Mouse (Mus musculus): ENCODE measurements around the gene Iqsec2. TPM values are rescaled to one million over a fixed set of nuclear protein-coding genes. Genes with fewer than 3 reads are reported as not detected.
A peak's percentile ranks its signal among the peaks of the same experiment; 100 is the strongest.

The Iqsec2 gene
- total and polyA plus RNA-seq, 3 experiments = 61.3 to 111 (median 75.9) TPM

DNA sequence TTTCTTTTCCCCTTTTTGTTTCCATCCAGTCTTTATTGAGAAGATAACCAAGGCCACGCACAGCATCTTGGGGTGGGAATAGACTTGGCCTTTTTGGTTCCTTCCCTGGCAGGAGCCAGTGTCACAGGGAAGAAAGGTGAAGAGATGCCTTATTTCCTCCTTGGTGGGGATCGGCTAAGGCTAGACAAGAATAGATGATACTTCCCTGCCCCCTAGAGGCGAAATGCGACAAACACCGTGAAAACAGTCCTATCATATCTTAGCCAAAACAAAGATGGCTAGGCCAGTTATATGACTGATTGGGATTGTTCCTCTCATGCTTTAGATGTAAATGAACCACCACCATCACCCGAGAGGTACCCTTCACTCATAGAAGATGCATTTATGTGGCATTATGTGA is 7.6 kb downstream of the Iqsec2 start:
- peaks cover 4% of the 10 kb centered on the region for H3K36me3 ChIP-seq (ENCODE audit: control insufficient read depth, insufficient read depth, low read length)

DNA sequence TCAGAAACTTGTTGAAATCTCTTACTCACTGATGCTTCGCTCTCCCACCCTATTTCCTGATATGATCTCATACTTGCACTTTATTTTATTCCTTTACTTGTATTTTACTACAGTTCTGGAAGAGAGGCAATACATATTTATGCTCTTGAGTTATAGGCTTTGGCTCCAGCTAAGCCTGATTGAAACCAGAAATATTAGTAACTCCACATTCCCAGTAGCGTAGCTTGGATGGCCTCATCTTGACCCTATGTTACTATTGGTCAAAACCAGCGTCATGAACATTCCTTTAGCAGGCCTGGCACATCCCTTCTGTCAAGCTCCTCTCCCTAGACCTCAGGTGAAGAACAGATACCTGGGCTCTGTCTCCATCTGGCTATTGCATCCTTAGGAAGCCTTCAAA is 14.2 kb downstream of the Iqsec2 start:
- WGBS = 61% methylated on average over 3 of the region's 3 CpGs
- Histone ChIP-seq H3K27me3 (ENCODE audit: control insufficient read depth, insufficient read depth, low read length) (no peaks in the 10 kb centered on the region), H3K4me1 (ENCODE audit: control insufficient read depth, insufficient read depth, low read length) (peaks cover 1% of the 10 kb centered on the region; the same call in 1 of the 2 replicates), H3K9ac (ENCODE audit: low read depth, low read length) (no peak overlapping the region), H3K36me3 (ENCODE audit: control insufficient read depth, insufficient read depth, low read length) (no peaks in the 10 kb centered on the region), H3K4me3 (no peak overlapping the region), H3K27ac (no peak overlapping the region), H3K79me2 (replicated peaks; ENCODE audit: control insufficient read depth, insufficient read depth, low read length) (no peaks in the 10 kb centered on the region; the same call in 1 of the 2 replicates)
- no peak for DNase-seq
- intact Hi-C loops (cut with DNase I) = no loop called here
- TF ChIP-seq POLR2A (IDR thresholded peaks at IDR 0.05; ENCODE audit: insufficient read depth, low read depth, low read length) (no peak), CTCF (IDR thresholded peaks at IDR 0.05) (no peak), EP300 (IDR thresholded peaks at IDR 0.05; ENCODE audit: insufficient read depth, low read depth, low read length) (no peak)

More for the DNA sequence above, 7.6 kb downstream of the Iqsec2 start:
- Histone ChIP-seq H3K27ac (no peak overlapping the region), H3K4me3 (no peak overlapping the region), H3K79me2 (replicated peaks; ENCODE audit: control insufficient read depth, insufficient read depth, low read length) (no peaks in the 10 kb centered on the region; the same call in 1 of the 2 replicates), H3K9ac (ENCODE audit: low read depth, low read length) (no peak overlapping the region), H3K27me3 (ENCODE audit: control insufficient read depth, insufficient read depth, low read length) (no peaks in the 10 kb centered on the region), H3K4me1 (ENCODE audit: control insufficient read depth, insufficient read depth, low read length) (peaks cover 10% of the 10 kb centered on the region)
- intact Hi-C loops (cut with DNase I) = no loop called here
- no peak for TF ChIP-seq EP300 (IDR thresholded peaks at IDR 0.05; ENCODE audit: insufficient read depth, low read depth, low read length)
- TF ChIP-seq POLR2A (IDR thresholded peaks at IDR 0.05; ENCODE audit: insufficient read depth, low read depth, low read length) = no peak
- TF ChIP-seq CTCF (IDR thresholded peaks at IDR 0.05) = peak; percentile 81
- peak; percentile 40 to 55 for DNase-seq
- 15% methylated on average over 6 of the region's 6 CpGs for WGBS

GRCm38 (mm10) chrX:152161404-152161803 is 17.3 kb downstream of the Iqsec2 start:
- Histone ChIP-seq H3K9ac (ENCODE audit: low read depth, low read length) (no peak overlapping the region), H3K4me1 (ENCODE audit: control insufficient read depth, insufficient read depth, low read length) (peaks cover 1% of the 10 kb centered on the region; the same call in 1 of the 2 replicates), H3K79me2 (replicated peaks; ENCODE audit: control insufficient read depth, insufficient read depth, low read length) (no peaks in the 10 kb centered on the region; the same call in 1 of the 2 replicates), H3K36me3 (ENCODE audit: control insufficient read depth, insufficient read depth, low read length) (no peaks in the 10 kb centered on the region), H3K4me3 (no peak overlapping the region), H3K27me3 (ENCODE audit: control insufficient read depth, insufficient read depth, low read length) (no peaks in the 10 kb centered on the region), H3K27ac (no peak overlapping the region)
- WGBS = 79% methylated on average over 4 of the region's 4 CpGs
- intact Hi-C loops (cut with DNase I) = no loop called here
- TF ChIP-seq POLR2A (IDR thresholded peaks at IDR 0.05; ENCODE audit: insufficient read depth, low read depth, low read length) (no peak), CTCF (IDR thresholded peaks at IDR 0.05) (no peak)
- no peak for DNase-seq

DNA sequence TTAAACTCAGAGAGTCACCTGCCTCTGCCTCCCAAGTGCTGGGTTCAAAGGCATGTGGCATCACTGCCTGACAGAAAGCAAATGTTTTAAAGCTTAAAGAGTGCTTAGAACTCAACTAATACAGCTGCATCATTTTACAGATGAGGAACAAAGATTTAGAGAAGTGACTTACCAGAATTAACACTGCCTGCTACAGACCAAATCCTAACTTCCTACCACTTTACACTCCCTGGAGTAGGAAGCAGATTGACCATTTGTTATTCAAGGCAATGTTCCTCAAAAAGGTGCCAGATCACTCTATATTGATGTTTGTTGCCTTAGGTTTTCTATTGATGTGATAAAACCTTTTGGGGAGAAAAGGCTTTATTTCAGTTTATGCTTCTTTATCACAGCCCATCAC is 20.0 kb downstream of the Iqsec2 start:
- Histone ChIP-seq H3K9ac (ENCODE audit: low read depth, low read length) (no peak overlapping the region), H3K79me2 (replicated peaks; ENCODE audit: control insufficient read depth, insufficient read depth, low read length) (no peaks in the 10 kb centered on the region), H3K4me3 (no peak overlapping the region), H3K27ac (no peak overlapping the region), H3K27me3 (ENCODE audit: control insufficient read depth, insufficient read depth, low read length) (no peaks in the 10 kb centered on the region), H3K4me1 (ENCODE audit: control insufficient read depth, insufficient read depth, low read length) (peaks cover 14% of the 10 kb centered on the region), H3K36me3 (ENCODE audit: control insufficient read depth, insufficient read depth, low read length) (peaks cover 5% of the 10 kb centered on the region; the same call in 1 of the 2 replicates)
- DNase-seq = no peak
- intact Hi-C loops (cut with DNase I) = no loop called here
- TF ChIP-seq CTCF (IDR thresholded peaks at IDR 0.05) = no peak
- TF ChIP-seq POLR2A (IDR thresholded peaks at IDR 0.05; ENCODE audit: insufficient read depth, low read depth, low read length) = no peak
- TF ChIP-seq EP300 (IDR thresholded peaks at IDR 0.05; ENCODE audit: insufficient read depth, low read depth, low read length) = no peak

DNA sequence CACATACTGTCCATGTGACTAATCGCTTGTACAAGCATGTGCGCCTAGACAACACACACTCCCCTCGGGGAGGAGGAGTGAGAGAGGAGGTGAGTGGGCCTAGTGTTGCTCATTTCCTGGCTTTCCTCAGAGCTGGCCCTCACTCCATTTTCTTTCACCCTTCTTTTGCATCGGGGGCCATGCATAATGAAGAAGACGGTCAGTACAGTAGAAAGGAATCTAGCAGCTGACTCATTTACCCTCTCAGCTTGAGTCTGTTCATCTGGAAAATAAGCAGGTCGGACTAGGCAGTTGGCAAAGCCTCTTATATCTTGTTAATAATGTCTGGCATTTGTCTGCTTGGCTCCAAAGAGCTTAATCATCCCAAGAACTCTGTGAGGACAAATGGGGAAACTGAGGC is 22.1 kb downstream of the Iqsec2 start:
- DNase-seq = no peak
- H3K27me3 ChIP-seq (ENCODE audit: control insufficient read depth, insufficient read depth, low read length) = no peaks in the 10 kb centered on the region
- TF ChIP-seq CTCF (IDR thresholded peaks at IDR 0.05) = no peak
- no peak for TF ChIP-seq POLR2A (IDR thresholded peaks at IDR 0.05; ENCODE audit: insufficient read depth, low read depth, low read length)
- no peak for TF ChIP-seq EP300 (IDR thresholded peaks at IDR 0.05; ENCODE audit: insufficient read depth, low read depth, low read length)

GRCm38 (mm10) chrX:152168521-152168920 is 24.5 kb downstream of the Iqsec2 start:
- Histone ChIP-seq H3K27me3 (ENCODE audit: control insufficient read depth, insufficient read depth, low read length) (no peaks in the 10 kb centered on the region), H3K4me1 (ENCODE audit: control insufficient read depth, insufficient read depth, low read length) (peaks cover 28% of the 10 kb centered on the region), H3K36me3 (ENCODE audit: control insufficient read depth, insufficient read depth, low read length) (peaks cover 15% of the 10 kb centered on the region), H3K9ac (ENCODE audit: low read depth, low read length) (no peak overlapping the region), H3K4me3 (no peak overlapping the region), H3K27ac (peak overlapping the region; percentile 34), H3K79me2 (replicated peaks; ENCODE audit: control insufficient read depth, insufficient read depth, low read length) (no peaks in the 10 kb centered on the region)
- 26% methylated on average over 1 of the region's 1 CpGs for WGBS
- peak in 1 of 2 experiments; percentile 36 for DNase-seq
- TF ChIP-seq CTCF (IDR thresholded peaks at IDR 0.05) = no peak
- intact Hi-C loops (cut with DNase I) = no loop called here

More for the DNA sequence above, 22.1 kb downstream of the Iqsec2 start:
- Histone ChIP-seq H3K36me3 (ENCODE audit: control insufficient read depth, insufficient read depth, low read length) (peaks cover 9% of the 10 kb centered on the region; the same call in 1 of the 2 replicates), H3K27ac (no peak overlapping the region), H3K4me3 (no peak overlapping the region), H3K9ac (ENCODE audit: low read depth, low read length) (no peak overlapping the region), H3K79me2 (replicated peaks; ENCODE audit: control insufficient read depth, insufficient read depth, low read length) (no peaks in the 10 kb centered on the region), H3K4me1 (ENCODE audit: control insufficient read depth, insufficient read depth, low read length) (peaks cover 18% of the 10 kb centered on the region)
- 75% methylated on average over 6 of the region's 6 CpGs for WGBS
- intact Hi-C loops (cut with DNase I) = no loop called here

Measured in heart, adult 2 months (tissue).